8 mouse cellular contexts compared by ENCODE assay signal in genomic region chr13:52977757-52978156, GRCm38 (mm10). TPM values are rescaled to one million over a fixed set of nuclear protein-coding genes. Genes with fewer than 3 reads are reported as not detected.
A peak's percentile ranks its signal among the peaks of the same experiment; 100 is the strongest.
DNase-seq lines count a peak whose midpoint lies in the region; ATAC-seq and TF ChIP-seq lines count a peak whose summit lies in the region.

No protein-coding gene starts in this region.

- peak overlapping the region; percentile 78; the same call in 1 of the 2 replicates for H3K9ac ChIP-seq in heart, embryonic 15.5 days
- peak overlapping the region; percentile 99 for H3K9ac ChIP-seq in hindbrain, embryonic 14.5 days
- H3K9ac ChIP-seq in midbrain, embryonic 11.5 days (ENCODE audit: low read length), result no peak overlapping the region

- no peaks in the 10 kb centered on the region for H3K36me3 ChIP-seq in heart, embryonic 15.5 days
- no peaks in the 10 kb centered on the region for H3K36me3 ChIP-seq in hindbrain, embryonic 14.5 days (replicated peaks; ENCODE audit: control insufficient read depth, insufficient read depth)
- H3K36me3 ChIP-seq in midbrain, embryonic 11.5 days (ENCODE audit: control insufficient read depth, insufficient read depth, low read length), result no peaks in the 10 kb centered on the region

- peak overlapping the region; percentile 93 for H3K4me3 ChIP-seq in heart, embryonic 15.5 days
- H3K4me3 ChIP-seq in bone marrow macrophage, adult 2 months (ENCODE audit: insufficient read depth, low read length), result peak overlapping the region; percentile 60; the same call in 1 of the 2 replicates
- H3K4me3 ChIP-seq in hindbrain, embryonic 14.5 days (replicated peaks; ENCODE audit: low read length), result peak overlapping the region; percentile 93
- peak overlapping the region; percentile 58 for H3K4me3 ChIP-seq in midbrain, embryonic 11.5 days (ENCODE audit: low read depth, low read length)

- H3K4me2 ChIP-seq in heart, embryonic 15.5 days, result peak overlapping the region; percentile 86
- H3K4me2 ChIP-seq in hindbrain, embryonic 14.5 days (replicated peaks), result peak overlapping the region; percentile 96
- peak overlapping the region; percentile 95 for H3K4me2 ChIP-seq in midbrain, embryonic 11.5 days

- no peaks in the 10 kb centered on the region for H3K27me3 ChIP-seq in heart, embryonic 15.5 days
- H3K27me3 ChIP-seq in hindbrain, embryonic 14.5 days (ENCODE audit: control insufficient read depth, insufficient read depth, low read length), result no peaks in the 10 kb centered on the region
- peaks cover 18% of the 10 kb centered on the region for H3K27me3 ChIP-seq in midbrain, embryonic 11.5 days (ENCODE audit: control insufficient read depth, insufficient read depth, low read length)

- TF ChIP-seq POLR2A in bone marrow macrophage, adult 2 months (IDR thresholded peaks at IDR 0.05; ENCODE audit: borderline replicate concordance, low read depth, low read length), result no peak

- H3K27ac ChIP-seq in heart, embryonic 15.5 days, result peak overlapping the region; percentile 98
- H3K27ac ChIP-seq in bone marrow macrophage, adult 2 months (ENCODE audit: insufficient read depth, low read depth, low read length), result no peak overlapping the region
- H3K27ac ChIP-seq in hindbrain, embryonic 14.5 days, result peak overlapping the region; percentile 99
- no peak overlapping the region for H3K27ac ChIP-seq in midbrain, embryonic 11.5 days (ENCODE audit: low read depth, low read length)

- H3K9me3 ChIP-seq in heart, embryonic 15.5 days (replicated peaks), result no peaks in the 10 kb centered on the region
- H3K9me3 ChIP-seq in hindbrain, embryonic 14.5 days (ENCODE audit: control insufficient read depth, low read length), result no peaks in the 10 kb centered on the region
- no peaks in the 10 kb centered on the region for H3K9me3 ChIP-seq in midbrain, embryonic 11.5 days (ENCODE audit: control insufficient read depth, low read length)

- WGBS in heart, embryonic 15.5 days, result 23% methylated on average over 4 of the region's 4 CpGs
- WGBS in hindbrain, embryonic 14.5 days, result 22% methylated on average over 4 of the region's 4 CpGs
- 24% methylated on average over 4 of the region's 4 CpGs for WGBS in midbrain, embryonic 11.5 days

- no peak for TF ChIP-seq CTCF in bone marrow macrophage, adult 2 months (IDR thresholded peaks at IDR 0.05; ENCODE audit: low read depth, low read length)

- H3K4me1 ChIP-seq in heart, embryonic 15.5 days (replicated peaks), result peaks cover 64% of the 10 kb centered on the region
- H3K4me1 ChIP-seq in bone marrow macrophage, adult 2 months (ENCODE audit: control insufficient read depth, insufficient read depth, low read length), result peaks cover 27% of the 10 kb centered on the region
- peaks cover 41% of the 10 kb centered on the region for H3K4me1 ChIP-seq in hindbrain, embryonic 14.5 days (replicated peaks; ENCODE audit: control insufficient read depth, insufficient read depth, low read length)
- peaks cover 19% of the 10 kb centered on the region for H3K4me1 ChIP-seq in midbrain, embryonic 11.5 days (ENCODE audit: control insufficient read depth, insufficient read depth, low read length)

- no peak for DNase-seq in heart, postnatal 36 days
- DNase-seq in hindbrain, embryonic 14.5 days (ENCODE audit: low spot score), result no peak
- DNase-seq in midbrain, embryonic 11.5 days (ENCODE audit: low spot score, missing footprints), result peak; percentile 82
- DNase-seq in right cerebral cortex, adult 18-20 months, result no peak
- DNase-seq in Muller cell, postnatal 12 days (ENCODE audit: inconsistent ontology term), result no peak
- DNase-seq in urinary bladder, postnatal 36 days (ENCODE audit: low spot score in 2 of 2), result no peak

- no peak for ATAC-seq in heart, embryonic 15.5 days (replicated peaks; ENCODE audit: insufficient number of reproducible peaks, insufficient read depth, low FRiP score, low read depth)
- no peak for ATAC-seq in hindbrain, embryonic 14.5 days (ENCODE audit: low FRiP score)
- ATAC-seq in midbrain, embryonic 11.5 days (ENCODE audit: low FRiP score), result no peak

- intact Hi-C loops in heart, postnatal 36 days (cut with DNase I), result loop anchor here (1.0 to 5.0 kb wide), 2 partner anchors 48 to 85 kb away; partner anchors contain the start of gene Auh

RNA-seq across cellular contexts. Expression of gene Nfil3, which starts 3.1 kb away (rescaled TPM):
- polyA plus RNA-seq in heart, embryonic 15.5 days (2015; fragmentation: Nextera tagmentation; extraction: Ambion mirVana), result 37.1 and 40.5 TPM in 2 replicates
- total RNA-seq in heart, postnatal 36 days (2021), result 10 to 100 TPM; 10.3 to 25.7 TPM
- polyA plus RNA-seq in bone marrow macrophage, adult 2 months (2012; ENCODE audit: insufficient read depth, insufficient read length, missing spikeins), result 11.7 and 13.1 TPM in 2 replicates
- polyA plus RNA-seq in hindbrain, embryonic 14.5 days (2014; fragmentation: Nextera tagmentation; extraction: Ambion mirVana), result 45.2 and 45.6 TPM in 2 replicates
- polyA plus RNA-seq in midbrain, embryonic 11.5 days (2014; fragmentation: Nextera tagmentation; extraction: Ambion mirVana), result 18.3 and 19.3 TPM in 2 replicates

RNA-seq across cellular contexts. Expression of gene Auh, which starts 48.3 kb away (rescaled TPM):
- polyA plus RNA-seq in heart, embryonic 15.5 days (2015; fragmentation: Nextera tagmentation; extraction: Ambion mirVana), result 51.7 and 53.8 TPM in 2 replicates
- 100 to 1,000 TPM; 139 to 141 TPM for total RNA-seq in heart, postnatal 36 days (2021)
- 39.3 and 41.6 TPM in 2 replicates for polyA plus RNA-seq in bone marrow macrophage, adult 2 months (2012; ENCODE audit: insufficient read depth, insufficient read length, missing spikeins)
- polyA plus RNA-seq in hindbrain, embryonic 14.5 days (2014; fragmentation: Nextera tagmentation; extraction: Ambion mirVana), result 57.6 and 62.4 TPM in 2 replicates
- polyA plus RNA-seq in midbrain, embryonic 11.5 days (2014; fragmentation: Nextera tagmentation; extraction: Ambion mirVana), result 38.7 and 39.6 TPM in 2 replicates

Comparison
In these comparisons a context has a peak if more than half of its experiments do, and no peak if none do; other contexts are left out.
1. H3K27ac ChIP-seq: peak in heart, embryonic 15.5 days (single experiment) and hindbrain, embryonic 14.5 days (single experiment); none in bone marrow macrophage, adult 2 months (single experiment) and midbrain, embryonic 11.5 days (single experiment).
2. Peak in every context shown above with its lines, with median percentiles within 50 percentile points of each other: H3K4me2 ChIP-seq and H3K4me3 ChIP-seq.